ENCODE assay signal across 19 mouse cellular contexts in the genomic region with DNA sequence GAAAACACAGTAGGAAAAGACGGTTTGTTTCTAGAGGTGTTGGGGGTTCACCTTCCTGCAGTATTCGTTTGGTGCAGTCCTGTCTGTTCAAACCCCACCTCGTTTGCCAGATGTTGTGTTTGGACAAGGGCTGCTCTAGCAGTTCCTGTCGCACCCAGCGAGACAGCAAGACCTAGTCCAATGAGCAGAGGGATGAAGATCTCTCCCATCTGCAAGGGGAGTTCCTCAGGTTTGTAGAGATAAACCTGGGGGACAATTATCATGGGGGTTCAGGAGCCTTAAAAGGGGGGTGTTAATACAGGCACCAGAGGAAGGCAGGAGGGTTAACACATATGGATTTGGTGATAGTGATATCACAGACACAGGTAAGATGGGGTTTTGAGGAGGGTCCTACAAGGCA.
"Had no signal": no experiment of that assay in that cellular context is flagged by ENCODE, and none has a peak within 500 bp of the region (broad histone marks: within the 10 kb centered on the region; RNA-seq: fewer than 3 reads in every experiment).

No protein-coding gene starts in this region.

- H3K36me3 ChIP-seq: intestine, embryonic 15.5 days; limb, embryonic 10.5 days; limb, embryonic 13.5 days; stomach, embryonic 15.5 days had no signal

- H3K4me3 ChIP-seq: intestine, embryonic 15.5 days; layer of hippocampus, adult 2 months; limb, embryonic 10.5 days; limb, embryonic 13.5 days; megakaryocyte, embryonic 14.5 days; stomach, embryonic 15.5 days had no signal

- H3K4me1 ChIP-seq: intestine, embryonic 15.5 days; limb, embryonic 10.5 days; limb, embryonic 13.5 days; stomach, embryonic 15.5 days had no signal

- H3K9me3 ChIP-seq: intestine, embryonic 15.5 days; limb, embryonic 10.5 days; limb, embryonic 13.5 days; stomach, embryonic 15.5 days had no signal

- H3K27ac ChIP-seq: intestine, embryonic 15.5 days; layer of hippocampus, adult 2 months; limb, embryonic 10.5 days; limb, embryonic 13.5 days; macrophage; stomach, embryonic 15.5 days had no signal

- H3K4me2 ChIP-seq: intestine, embryonic 15.5 days; limb, embryonic 13.5 days; lung, embryonic 14.5 days; midbrain, embryonic 11.5 days; stomach, embryonic 15.5 days had no signal

- DNase-seq: kidney, adult 11 months; kidney, adult 8-10 months; kidney, postnatal 14 days; layer of hippocampus, adult 9-11 months; lung, embryonic 14.5 days; midbrain, embryonic 14.5 days; right cerebral cortex, adult 18-20 months; right cerebral cortex, postnatal 25 days; spleen, adult 18-20 months; thymus, postnatal 4 days had no signal

- H3K9ac ChIP-seq: intestine, embryonic 15.5 days; limb, embryonic 13.5 days; lung, embryonic 14.5 days; stomach, embryonic 15.5 days had no signal

- H3K27me3 ChIP-seq: intestine, embryonic 15.5 days; stomach, embryonic 15.5 days had no signal

- ATAC-seq: intestine, embryonic 15.5 days; lung, postnatal 0 days had no signal
